Mouse (Mus musculus) embryo, embryonic 11 days (tissue): ENCODE measurements around the gene Rnf43.

Experiments used
- DNase-seq: peaks from one replicate; pipeline ENCODE4 v3.0.0-alpha.2; 2015

Gene Rnf43

DNA sequence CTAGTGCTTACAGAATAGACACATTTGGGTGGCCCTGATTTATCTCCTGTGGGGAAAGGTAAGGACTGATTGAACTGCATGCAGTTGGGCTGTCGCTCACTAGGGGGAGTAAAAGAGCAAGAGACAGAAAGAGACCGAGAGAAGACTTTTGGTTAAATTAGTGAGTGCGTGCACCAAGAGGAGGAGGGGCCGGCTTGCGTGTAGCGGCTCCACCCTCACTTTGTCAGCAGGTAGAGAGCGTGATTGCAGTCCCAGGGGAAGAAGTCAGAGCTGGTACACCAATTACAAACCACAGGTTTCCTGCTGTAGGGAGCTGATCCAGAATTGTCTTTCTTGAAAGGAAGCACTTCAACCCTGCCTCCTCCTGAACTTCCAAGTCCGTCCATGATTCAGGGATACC, at the start of gene Rnf43:
Gene Rnf43 (plus strand): TSS at position 316 of the 400 bp plus-strand sequence.
- peak; percentile 86 for DNase-seq

GRCm38 (mm10) chr11:87613972-87614371, 48.5 kb upstream of the Rnf43 start:
- no peak for DNase-seq

- no peak for DNase-seq
These were observed 47.0 kb upstream of the Rnf43 start for GRCm38 (mm10) chr11:87615551-87615950.

DNA sequence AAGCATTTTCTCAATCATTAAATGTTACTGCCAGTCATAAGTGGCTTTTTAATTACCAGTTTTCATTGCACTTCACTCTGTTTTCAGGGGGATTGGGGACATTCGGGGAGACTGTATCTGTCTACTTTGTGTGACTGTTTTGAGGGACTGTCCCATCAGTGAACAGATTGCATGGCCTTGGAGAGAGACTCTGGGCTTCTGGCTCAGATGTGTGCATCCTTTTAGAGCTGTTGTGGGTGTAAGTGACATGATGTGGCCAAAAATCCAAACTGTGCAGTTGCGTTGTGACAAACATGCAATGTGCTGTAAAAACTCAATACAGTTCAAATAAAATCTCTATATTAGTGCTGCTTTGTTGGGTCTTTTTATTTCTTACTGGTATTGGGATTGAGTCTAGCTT, 46.6 kb upstream of the Rnf43 start:
- no peak for DNase-seq

DNA sequence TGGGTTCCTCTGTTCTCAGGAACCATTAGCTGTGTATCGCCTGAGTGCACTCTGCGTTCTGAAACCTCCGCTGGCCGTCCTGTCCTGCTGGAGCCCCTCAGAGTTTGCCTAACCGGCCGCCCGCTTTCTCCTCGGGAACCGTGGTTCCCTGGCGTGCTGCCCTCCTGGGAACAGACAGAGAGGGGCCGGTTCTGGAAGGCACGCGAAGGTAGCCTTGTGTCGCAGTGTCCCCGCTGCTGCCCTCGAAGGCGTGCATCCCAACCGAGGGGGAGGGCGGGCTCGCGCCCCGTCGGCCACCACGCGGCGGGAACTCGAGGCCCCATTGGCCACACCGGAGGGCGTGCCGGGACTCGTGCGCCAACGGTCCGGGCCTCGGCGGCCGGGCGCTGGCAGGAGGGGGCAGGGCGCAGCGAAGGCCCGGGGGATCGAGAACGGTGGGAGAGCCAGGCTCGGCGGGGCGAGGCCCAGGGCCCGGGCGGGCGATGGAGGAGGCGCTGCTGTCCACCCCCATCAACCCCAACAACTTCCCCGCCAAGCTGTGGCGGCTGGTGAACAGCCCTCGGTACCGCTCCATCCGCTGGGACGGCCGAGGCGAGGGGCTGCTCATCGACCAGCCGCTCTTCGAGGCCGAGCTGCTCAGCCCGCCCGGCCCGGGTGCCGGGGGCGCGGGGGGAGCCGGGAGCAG, 45.6 kb upstream of the Rnf43 start, which contains the start of gene Hsf5:
Gene Hsf5 (plus strand): TSS at position 375 of the 685 bp plus-strand sequence.
- no peak for DNase-seq

- DNase-seq = no peak
These were observed 44.9 kb upstream of the Rnf43 start for GRCm38 (mm10) chr11:87617606-87618005.

GRCm38 (mm10) chr11:87623160-87623559, 39.4 kb upstream of the Rnf43 start:
- no peak for DNase-seq

DNA sequence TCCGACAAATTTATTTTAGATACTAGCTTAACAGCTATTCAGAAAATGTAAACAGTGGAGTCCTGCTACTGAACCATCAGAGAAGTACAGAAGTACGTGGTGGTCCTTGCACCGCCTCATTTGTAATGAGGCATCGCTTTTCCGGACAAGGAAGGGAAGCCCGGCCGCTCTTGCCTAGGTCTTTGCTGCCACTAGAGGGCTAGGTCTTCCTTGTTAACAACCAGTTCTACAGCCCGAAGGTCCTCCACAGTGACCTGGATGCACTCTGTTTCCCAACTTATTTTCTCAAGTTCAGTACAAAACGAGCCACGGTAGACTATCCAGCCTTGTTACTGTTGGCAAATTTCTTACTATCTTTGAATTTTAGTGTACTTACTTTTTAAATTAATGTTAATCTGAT, 32.7 kb upstream of the Rnf43 start:
- DNase-seq = peak; percentile 78

DNA sequence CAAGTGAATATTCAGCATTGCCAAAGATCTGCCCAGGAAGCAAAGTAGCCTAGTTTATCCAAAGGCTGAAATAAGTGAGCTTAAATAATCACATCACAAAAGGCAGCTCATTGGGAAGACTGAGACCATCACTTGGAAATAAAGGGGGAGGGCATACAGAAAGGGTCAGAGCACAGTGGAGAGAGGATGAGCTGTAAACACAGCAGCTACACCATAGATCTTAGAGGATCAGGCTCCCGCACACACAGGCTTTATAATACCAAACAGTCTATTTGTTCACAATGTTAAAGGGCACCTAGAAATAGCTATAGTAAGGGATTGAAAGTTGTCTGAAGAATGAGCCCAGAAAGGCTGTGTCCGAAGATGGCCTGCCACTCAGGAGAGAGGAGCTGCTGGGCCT, 23.7 kb upstream of the Rnf43 start:
- DNase-seq = no peak

DNA sequence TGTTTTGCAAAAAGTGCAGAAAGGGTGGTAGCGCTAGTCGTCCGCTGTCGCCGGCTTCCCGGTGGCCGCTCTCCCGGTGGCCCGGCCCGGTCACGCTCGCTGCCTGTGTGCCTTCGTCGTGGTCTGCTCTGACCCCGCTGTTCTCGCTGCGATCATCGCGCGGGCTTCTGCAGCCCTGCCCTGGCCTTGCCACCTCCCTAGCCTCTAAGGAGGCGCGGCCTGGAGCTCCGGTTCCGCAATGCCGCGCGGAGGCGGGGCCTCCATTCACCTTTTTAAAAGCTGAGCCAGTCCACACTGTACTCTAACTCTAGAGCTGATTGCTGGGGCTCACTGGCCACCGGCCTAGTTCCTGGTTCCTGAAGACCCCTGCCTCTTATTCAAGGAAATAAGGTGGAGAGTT, 23.3 kb upstream of the Rnf43 start:
- DNase-seq = peak; percentile 85

DNA sequence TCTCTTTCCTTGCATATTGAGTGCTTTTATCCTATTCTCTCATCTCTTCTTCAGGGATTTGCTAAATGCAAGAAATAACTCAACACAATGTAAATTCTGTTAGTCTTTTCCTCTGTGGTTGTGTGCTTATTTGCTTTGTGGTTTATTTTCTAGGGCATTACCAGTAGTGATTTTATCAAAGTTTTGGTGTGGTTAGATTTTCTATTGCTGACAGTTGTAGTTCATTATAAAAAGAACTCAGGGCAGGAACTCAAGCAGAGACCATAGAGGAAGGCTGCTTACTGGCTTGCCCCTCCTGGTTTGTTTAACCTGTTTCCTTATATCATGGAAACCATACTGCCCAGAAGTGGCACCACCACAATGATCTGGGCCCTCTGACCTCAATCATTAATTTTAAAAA, 19.7 kb upstream of the Rnf43 start:
- no peak for DNase-seq

DNA sequence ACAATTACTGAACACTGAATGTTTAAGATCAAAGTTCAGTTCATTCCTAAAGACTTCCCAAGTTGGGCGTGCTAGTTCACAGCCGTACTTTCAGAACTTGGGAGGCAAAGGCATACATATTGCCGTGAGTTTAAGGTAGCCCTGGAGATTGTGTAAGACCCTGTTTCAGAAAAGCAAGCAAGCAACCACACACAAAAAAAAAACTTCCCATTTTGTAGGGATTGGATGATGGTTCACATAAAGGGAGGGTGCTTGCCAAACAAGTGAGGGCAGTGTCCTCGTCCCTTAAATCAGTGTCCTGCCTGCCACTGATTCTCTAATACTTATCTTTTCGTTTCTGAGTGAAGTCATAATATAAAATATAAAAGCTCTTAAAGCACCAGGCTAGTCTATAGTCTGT, 7.8 kb upstream of the Rnf43 start:
- no peak for DNase-seq

DNA sequence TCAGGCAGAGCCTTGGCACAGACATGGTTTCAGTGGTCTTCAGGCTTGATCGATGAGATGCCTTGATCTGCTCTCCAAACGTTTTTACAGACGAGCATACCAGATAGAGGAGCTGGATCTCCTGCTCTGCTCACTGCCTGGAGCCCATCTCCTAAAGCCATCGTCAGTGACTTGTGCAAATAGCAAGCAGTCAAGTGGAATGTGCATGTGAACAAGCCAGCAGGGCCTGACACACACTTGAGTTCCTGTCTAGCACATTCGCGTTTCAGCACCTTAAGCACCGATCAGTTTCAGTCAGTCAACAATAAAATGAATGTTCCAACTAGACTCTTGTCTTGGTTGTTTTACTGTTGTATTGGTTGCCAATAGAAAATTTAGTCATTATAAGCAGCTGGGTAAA, 3.3 kb upstream of the Rnf43 start:
- no peak for DNase-seq

DNA sequence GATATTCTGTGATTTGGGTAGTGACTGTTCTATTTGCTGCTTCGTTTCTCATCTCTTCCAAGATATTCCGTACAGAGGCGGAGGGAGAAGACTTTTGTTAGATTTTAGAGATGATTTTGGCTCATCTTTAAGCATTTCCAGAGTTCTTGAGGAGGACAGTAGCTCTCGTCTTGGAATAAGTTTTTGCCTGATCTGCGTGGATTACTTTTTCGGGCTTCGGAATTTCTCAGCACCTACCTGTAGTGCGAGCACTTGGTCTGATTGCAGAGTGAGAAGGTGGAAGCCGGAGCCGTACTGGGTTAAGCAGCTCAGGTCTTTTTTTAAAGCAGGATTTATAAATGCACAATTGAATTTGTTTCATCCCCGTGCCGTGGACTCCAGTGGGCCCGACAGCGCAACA, 300 bp downstream of the Rnf43 start:
- DNase-seq = no peak

- no peak for DNase-seq
These were observed 1.4 kb downstream of the Rnf43 start for GRCm38 (mm10) chr11:87663948-87664347.

GRCm38 (mm10) chr11:87664521-87664920, 2.0 kb downstream of the Rnf43 start:
- DNase-seq = no peak

DNA sequence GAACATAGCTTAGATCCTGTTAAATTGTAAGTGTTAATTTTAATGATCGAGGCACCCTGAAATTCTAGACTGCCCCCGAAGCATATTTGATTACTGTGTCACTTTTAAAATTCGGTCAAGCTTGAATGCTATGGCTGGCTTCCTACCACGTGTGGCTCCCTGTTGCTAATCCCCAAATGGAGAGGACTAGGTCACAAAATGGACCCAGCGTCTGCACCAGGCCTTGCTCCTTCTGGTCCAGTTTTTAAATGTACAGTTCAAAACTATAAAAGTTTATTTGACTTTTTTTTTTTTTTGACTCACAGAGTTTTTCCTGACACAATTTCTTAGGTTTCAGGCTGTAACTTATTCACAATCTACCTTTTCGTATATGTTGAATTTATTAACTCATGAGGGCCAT, 2.7 kb downstream of the Rnf43 start:
- no peak for DNase-seq

GRCm38 (mm10) chr11:87665658-87666057, 3.1 kb downstream of the Rnf43 start:
- no peak for DNase-seq

DNA sequence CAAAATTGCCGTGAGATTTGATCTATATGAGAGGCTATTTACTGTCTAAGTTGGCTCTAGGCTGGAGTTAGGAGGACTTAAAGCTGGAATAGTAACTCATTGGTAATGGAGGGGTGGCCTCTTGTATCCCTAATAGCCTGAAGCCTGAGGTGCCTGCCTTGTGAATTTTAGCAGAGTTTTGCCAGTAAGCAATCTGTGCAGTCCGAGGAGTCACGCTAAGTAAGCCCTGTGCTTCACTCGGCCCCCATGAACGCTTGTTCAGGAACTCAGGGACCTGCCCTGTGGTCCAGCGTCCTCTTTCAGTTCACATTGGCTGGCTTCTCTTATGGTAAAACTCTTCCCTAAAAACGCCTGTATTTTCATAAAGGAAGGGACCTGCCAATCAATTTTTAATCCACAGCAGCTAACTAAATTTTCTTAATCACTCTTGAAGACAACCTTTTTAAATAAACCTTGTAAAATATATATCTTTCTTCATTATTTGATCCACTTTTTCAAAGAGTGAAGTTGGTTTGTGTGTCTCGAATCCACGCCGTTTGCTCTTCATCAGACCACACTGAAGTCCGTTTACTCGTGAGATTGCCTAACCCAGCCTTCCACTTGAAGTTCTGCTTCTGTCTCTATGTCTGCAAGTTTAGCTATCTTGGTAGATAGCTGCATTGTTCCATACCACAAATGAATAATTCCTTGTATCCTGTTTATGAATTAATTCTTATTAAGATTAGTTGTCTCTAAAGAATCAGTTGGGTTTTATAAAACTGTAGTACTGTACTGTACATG, 3.9 kb downstream of the Rnf43 start:
- no peak for DNase-seq

- no peak for DNase-seq
These were observed 4.9 kb downstream of the Rnf43 start for GRCm38 (mm10) chr11:87667107-87668090.

- no peak for DNase-seq
These were observed 10.8 kb downstream of the Rnf43 start for GRCm38 (mm10) chr11:87673282-87673681.

- no peak for DNase-seq
These were observed 13.1 kb downstream of the Rnf43 start for GRCm38 (mm10) chr11:87675606-87676005.

- no peak for DNase-seq
These were observed 15.2 kb downstream of the Rnf43 start for GRCm38 (mm10) chr11:87677756-87678155.
